Mouse (Mus musculus) cerebellum, adult 2 months (tissue): ENCODE measurements around the gene Itih1.

ENCODE experiments used
- CTCF ChIP-seq: fragments of 200-500 bp; IDR thresholded peaks from 2 replicates; pipeline ENCODE4 v1.5.1; 2011; ENCODE audit warnings: low read depth, mild to moderate bottlenecking, control low read depth, low read length, moderate library complexity, borderline replicate concordance; ENCODE audit not compliant: insufficient read depth
- POLR2A ChIP-seq: fragments of 200-500 bp; IDR thresholded peaks from 2 replicates; pipeline ENCODE4 v1.6.1; 2011; ENCODE audit warnings: low read length, control low read depth, borderline replicate concordance; ENCODE audit not compliant: insufficient read depth

- TF ChIP-seq CTCF = peak; percentile 42; the same call in 1 of the 2 replicates
- TF ChIP-seq POLR2A = no peak
Measured at GRCm38 (mm10) chr14:30943860-30944674, 978 bp upstream of the Itih1 start.
